Mouse (Mus musculus) kidney, embryonic 14.5 days (tissue): ENCODE data around the gene Dtl. TPM values are rescaled to one million over a fixed set of nuclear protein-coding genes. Genes with fewer than 3 reads are reported as not detected.

Experiments used
- ATAC-seq: fragments of 200-750 bp; cut with Nextera tagmentation; 2 replicates; pipeline ENCODE4 v1.8.0; 2017; ENCODE audit warnings: moderate number of reproducible peaks, mild to moderate bottlenecking, moderate TSS enrichment, moderate library complexity; ENCODE audit not compliant: low FRiP score, low TSS enrichment
- H3K27ac ChIP-seq: fragments of 300-500 bp; sonication (generic); 2 replicates; pipeline ENCODE4 v1.5.1; 2014; ENCODE audit warnings: low read depth, mild to moderate bottlenecking, low read length, moderate library complexity, mixed read lengths
- H3K27me3 ChIP-seq: fragments of 300-500 bp; sonication (generic); 2 replicates; pipeline ENCODE4 v1.6.1; 2014; ENCODE audit warnings: mild to moderate bottlenecking, low read length; ENCODE audit not compliant: control insufficient read depth, insufficient read depth
- H3K36me3 ChIP-seq: fragments of 300-500 bp; sonication (generic); 2 replicates; pipeline ENCODE4 v1.6.1; 2014; ENCODE audit warnings: low read length, mixed read lengths; ENCODE audit not compliant: control insufficient read depth, insufficient read depth
- H3K4me1 ChIP-seq: fragments of 300-500 bp; sonication (generic); 2 replicates; pipeline ENCODE4 v1.6.1; 2014; ENCODE audit warnings: low read length, mixed read lengths; ENCODE audit not compliant: control insufficient read depth, insufficient read depth
- H3K4me2 ChIP-seq: fragments of 300-500 bp; sonication (generic); replicated peaks from 2 replicates; pipeline ENCODE4 v1.6.1; 2014; ENCODE audit warnings: low read depth, mild to moderate bottlenecking, low read length
- H3K4me3 ChIP-seq: fragments of 300-500 bp; sonication (generic); 2 replicates; pipeline ENCODE4 v1.5.1; 2014; ENCODE audit warnings: mild to moderate bottlenecking, low read length
- H3K9ac ChIP-seq: fragments of 300-500 bp; sonication (generic); 2 replicates; pipeline ENCODE4 v1.6.1; 2014; ENCODE audit warnings: low read depth, mild to moderate bottlenecking, low read length, moderate library complexity
- H3K9me3 ChIP-seq: fragments of 300-500 bp; sonication (generic); 2 replicates; pipeline ENCODE4 v1.6.1; 2016; ENCODE audit warnings: low read length; ENCODE audit not compliant: control insufficient read depth
- WGBS: fragments of 180-500 bp; shearing (Covaris S2); extraction: QIAGEN DNeasy Blood & Tissue Kit; methylation state at CpG from one replicate; pipeline ENCODE4 v1.1.7; 2014; 5-methylcytosine and 5-hydroxymethylcytosine counted together
- polyA plus RNA-seq: library from polyadenylated mRNA; unstranded; fragments of >200 nt; fragmentation: Nextera tagmentation; extraction: Ambion mirVana; gene quantifications from 2 replicates; pipeline ENCODE4 v1.2.1, GENCODE M21; 2014

Gene Dtl
- polyA plus RNA-seq, 1 experiment from 2014 or later = 81.3 TPM

- Histone ChIP-seq H3K36me3 (peaks cover 37% of the 10 kb centered on the region), H3K9me3 (no peaks in the 10 kb centered on the region), H3K27ac (no peak overlapping the region), H3K4me1 (peaks cover 3% of the 10 kb centered on the region; the same call in 1 of the 2 replicates), H3K9ac (no peak overlapping the region), H3K4me2 (no peak overlapping the region), H3K27me3 (no peaks in the 10 kb centered on the region), H3K4me3 (no peak overlapping the region)
- no peak for ATAC-seq
- 96% methylated on average over 2 of the region's 2 CpGs for WGBS
Observed at GRCm38 (mm10) chr1:191569625-191570024, 5.7 kb downstream of the Dtl start.

DNA sequence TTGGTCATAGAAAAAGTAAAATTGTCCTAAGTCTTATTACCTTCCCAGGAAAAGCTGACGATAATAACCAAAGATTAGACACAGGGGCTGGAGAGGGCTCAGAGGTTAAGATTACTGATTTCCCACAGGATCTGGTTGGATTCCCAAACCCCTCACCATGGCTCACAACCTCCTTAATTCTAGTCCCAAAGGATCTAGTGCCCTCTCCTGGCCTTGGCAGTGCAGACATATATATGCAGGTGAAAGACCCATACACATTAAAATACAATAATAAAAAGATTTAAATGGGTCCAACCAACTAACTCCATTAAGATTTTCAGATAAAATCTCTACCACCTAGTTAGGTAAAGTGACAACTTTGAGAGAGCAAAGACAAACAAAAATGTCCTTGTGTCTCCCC lies 7.5 kb downstream of the Dtl start:
- Histone ChIP-seq H3K9me3 (no peaks in the 10 kb centered on the region), H3K36me3 (peaks cover 40% of the 10 kb centered on the region), H3K27me3 (no peaks in the 10 kb centered on the region), H3K4me3 (no peak overlapping the region), H3K9ac (no peak overlapping the region), H3K27ac (no peak overlapping the region), H3K4me2 (no peak overlapping the region), H3K4me1 (peaks cover 3% of the 10 kb centered on the region; the same call in 1 of the 2 replicates)
- ATAC-seq = no peak
- WGBS = 88% methylated on average over 1 of the region's 1 CpGs

GRCm38 (mm10) chr1:191562823-191563365 lies 12.4 kb downstream of the Dtl start:
- Histone ChIP-seq H3K4me1 (no peaks in the 10 kb centered on the region), H3K36me3 (peaks cover 62% of the 10 kb centered on the region), H3K4me3 (no peak overlapping the region), H3K9ac (no peak overlapping the region), H3K9me3 (no peaks in the 10 kb centered on the region), H3K27ac (no peak overlapping the region), H3K4me2 (no peak overlapping the region), H3K27me3 (no peaks in the 10 kb centered on the region)
- WGBS = 71% methylated on average over 6 of the region's 6 CpGs
- no peak for ATAC-seq

DNA sequence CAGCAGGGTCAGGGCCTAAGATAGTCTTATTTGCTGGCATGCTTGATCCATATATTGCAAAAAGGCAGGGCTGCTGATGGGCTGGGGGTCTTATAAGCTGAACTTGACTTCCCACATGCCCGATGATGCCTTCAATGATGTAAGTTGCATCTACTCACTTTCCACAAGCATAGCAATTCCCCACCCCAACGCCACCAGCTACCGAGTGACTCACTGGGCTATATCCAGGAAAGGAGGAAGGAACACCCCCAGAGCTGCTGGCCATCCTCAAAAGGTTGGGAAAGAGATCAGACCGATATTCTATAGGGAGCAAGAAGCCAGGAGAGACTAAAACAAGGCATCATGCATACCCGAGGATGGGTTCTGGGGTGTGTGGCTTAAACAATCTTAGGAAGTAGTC lies 15.6 kb downstream of the Dtl start:
- Histone ChIP-seq H3K27ac (no peak overlapping the region), H3K9me3 (no peaks in the 10 kb centered on the region), H3K36me3 (peaks cover 67% of the 10 kb centered on the region), H3K4me1 (no peaks in the 10 kb centered on the region), H3K4me2 (no peak overlapping the region), H3K27me3 (no peaks in the 10 kb centered on the region), H3K4me3 (no peak overlapping the region), H3K9ac (no peak overlapping the region)
- WGBS = 91% methylated on average over 5 of the region's 5 CpGs
- ATAC-seq = no peak

DNA sequence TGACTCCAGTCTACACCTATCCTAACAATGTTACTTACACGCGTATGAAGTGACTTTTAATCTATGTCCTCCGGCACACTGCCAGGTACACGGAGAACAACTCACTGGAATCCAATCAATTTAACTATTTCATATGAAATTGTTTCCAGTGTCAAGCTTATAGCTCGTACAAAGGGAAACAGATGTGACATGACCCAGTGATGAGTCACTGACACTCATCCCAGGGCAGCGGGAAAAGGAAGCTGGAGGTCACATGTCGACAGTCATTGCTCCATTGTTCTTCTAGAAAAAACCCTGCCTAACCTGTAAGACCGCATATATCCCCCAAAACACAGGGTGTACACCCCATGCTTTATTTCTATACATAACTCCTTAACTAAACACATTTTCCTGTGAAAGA lies 18.2 kb downstream of the Dtl start:
- Histone ChIP-seq H3K4me3 (no peak overlapping the region), H3K36me3 (peaks cover 81% of the 10 kb centered on the region), H3K9me3 (no peaks in the 10 kb centered on the region), H3K27ac (no peak overlapping the region), H3K27me3 (no peaks in the 10 kb centered on the region), H3K4me2 (no peak overlapping the region), H3K4me1 (no peaks in the 10 kb centered on the region), H3K9ac (no peak overlapping the region)
- no peak for ATAC-seq
- 81% methylated on average over 8 of the region's 8 CpGs for WGBS

DNA sequence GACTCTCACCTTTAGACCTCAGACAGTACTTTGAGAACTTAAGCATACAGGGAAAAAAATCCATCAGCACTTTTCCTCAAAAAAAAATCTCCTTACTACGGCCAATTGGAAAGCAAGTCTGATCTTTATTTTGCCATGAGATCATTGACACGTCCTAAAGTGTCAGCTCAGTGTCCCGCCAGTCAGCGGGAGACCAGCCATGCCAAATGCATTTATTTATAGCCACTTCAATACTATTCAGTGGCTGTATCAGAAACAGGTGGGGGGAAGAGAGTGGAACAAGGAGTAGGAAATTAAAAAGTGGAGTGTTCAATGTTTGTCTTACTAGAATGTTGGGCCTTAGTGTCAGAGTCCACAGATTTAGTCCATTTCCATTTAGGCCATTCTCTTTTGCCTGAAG lies 24.6 kb downstream of the Dtl start:
- ATAC-seq = no peak

DNA sequence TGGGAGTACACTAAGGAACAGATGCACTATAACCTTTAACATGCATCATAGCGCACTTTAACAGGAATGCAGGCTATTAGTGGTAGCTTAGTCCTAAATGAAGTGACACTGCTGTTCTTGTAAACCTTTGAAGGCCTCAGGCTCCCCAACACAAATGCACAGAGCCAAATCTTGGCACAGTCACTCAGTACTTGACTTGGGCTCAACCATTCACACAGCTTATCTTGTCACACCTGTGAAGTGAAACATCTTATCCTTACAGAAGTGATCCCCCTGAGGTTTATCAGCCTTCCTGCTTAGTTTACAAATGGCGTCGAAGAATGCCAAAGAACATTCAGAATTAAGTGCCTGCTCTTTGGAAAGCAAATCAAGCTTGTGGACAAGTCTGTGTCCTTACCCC lies 31.6 kb downstream of the Dtl start:
- H3K4me1 ChIP-seq = no peaks in the 10 kb centered on the region
- peaks cover 89% of the 10 kb centered on the region for H3K36me3 ChIP-seq
- no peak overlapping the region for H3K4me2 ChIP-seq
- WGBS = 90% methylated on average over 3 of the region's 3 CpGs
- H3K9me3 ChIP-seq = no peaks in the 10 kb centered on the region
- H3K9ac ChIP-seq = no peak overlapping the region
- no peaks in the 10 kb centered on the region for H3K27me3 ChIP-seq
- no peak overlapping the region for H3K27ac ChIP-seq
- no peak overlapping the region for H3K4me3 ChIP-seq
- no peak for ATAC-seq

More for the DNA sequence above, 24.6 kb downstream of the Dtl start:
- no peak overlapping the region for H3K27ac ChIP-seq
- no peak overlapping the region for H3K9ac ChIP-seq
- H3K9me3 ChIP-seq = no peaks in the 10 kb centered on the region
- WGBS = 90% methylated on average over 4 of the region's 4 CpGs
- H3K27me3 ChIP-seq = no peaks in the 10 kb centered on the region
- no peak overlapping the region for H3K4me3 ChIP-seq
- peaks cover 68% of the 10 kb centered on the region for H3K36me3 ChIP-seq
- H3K4me2 ChIP-seq = no peak overlapping the region
- no peaks in the 10 kb centered on the region for H3K4me1 ChIP-seq

GRCm38 (mm10) chr1:191541619-191542018 lies 33.7 kb downstream of the Dtl start:
- no peaks in the 10 kb centered on the region for H3K4me1 ChIP-seq
- H3K27me3 ChIP-seq = no peaks in the 10 kb centered on the region
- no peak overlapping the region for H3K4me2 ChIP-seq
- H3K9me3 ChIP-seq = no peaks in the 10 kb centered on the region
- H3K36me3 ChIP-seq = peaks cover 82% of the 10 kb centered on the region
- H3K9ac ChIP-seq = no peak overlapping the region
- no peak for ATAC-seq
- H3K4me3 ChIP-seq = no peak overlapping the region
- no peak overlapping the region for H3K27ac ChIP-seq
- WGBS = 92% methylated on average over 4 of the region's 4 CpGs

DNA sequence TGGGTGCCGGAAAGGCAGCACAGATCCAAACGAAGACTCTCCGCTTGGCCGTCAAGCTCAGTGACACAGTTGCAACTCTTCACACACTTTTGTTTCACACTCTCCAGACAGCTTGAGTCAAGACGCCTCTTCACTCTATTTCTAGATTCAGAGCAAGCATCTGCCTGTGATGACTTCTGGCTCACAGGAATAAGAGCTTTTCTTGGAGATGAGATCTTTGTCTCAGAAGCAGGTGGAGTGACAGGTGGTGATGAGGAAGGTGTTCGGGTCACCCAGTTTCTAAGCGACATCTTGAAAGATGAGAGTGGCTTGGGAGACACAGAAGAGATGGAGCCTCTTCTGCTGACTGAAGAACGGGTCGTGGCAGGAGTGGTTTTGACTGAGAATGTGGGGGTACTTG lies 34.3 kb downstream of the Dtl start:
- no peaks in the 10 kb centered on the region for H3K4me1 ChIP-seq
- no peaks in the 10 kb centered on the region for H3K27me3 ChIP-seq
- 91% methylated on average over 9 of the region's 9 CpGs for WGBS
- no peak overlapping the region for H3K27ac ChIP-seq
- no peak overlapping the region for H3K9ac ChIP-seq
- no peak overlapping the region for H3K4me3 ChIP-seq
- ATAC-seq = no peak
- H3K9me3 ChIP-seq = no peaks in the 10 kb centered on the region
- H3K36me3 ChIP-seq = peaks cover 80% of the 10 kb centered on the region
- no peak overlapping the region for H3K4me2 ChIP-seq
